Mouse (Mus musculus) intestine, embryonic 15.5 days (tissue): Measurements from ENCODE around the gene Sept10. TPM values are rescaled to one million over a fixed set of nuclear protein-coding genes. Genes with fewer than 3 reads are reported as not detected.
A peak's percentile ranks its signal among the peaks of the same experiment; 100 is the strongest.

Experiments
- ATAC-seq: fragments of 200-750 bp; cut with Nextera tagmentation; 2 replicates; pipeline ENCODE4 v1.8.0; 2017; ENCODE audit warnings: moderate TSS enrichment, moderate library complexity
- H3K27ac ChIP-seq: fragments of 300-500 bp; sonication (generic); 2 replicates; pipeline ENCODE4 v1.5.1; 2015; ENCODE audit warnings: mild to moderate bottlenecking, inconsistent platforms
- H3K27me3 ChIP-seq: fragments of 300-500 bp; sonication (generic); replicated peaks from 2 replicates; pipeline ENCODE4 v1.6.1; 2015; ENCODE audit warnings: inconsistent platforms
- H3K36me3 ChIP-seq: fragments of 300-500 bp; sonication (generic); 2 replicates; pipeline ENCODE4 v1.6.1; 2015; ENCODE audit warnings: inconsistent platforms
- H3K4me1 ChIP-seq: fragments of 300-500 bp; sonication (generic); replicated peaks from 2 replicates; pipeline ENCODE4 v1.6.1; 2015; ENCODE audit warnings: inconsistent platforms
- H3K4me2 ChIP-seq: fragments of 300-500 bp; sonication (generic); replicated peaks from 2 replicates; pipeline ENCODE4 v1.6.1; 2015; ENCODE audit warnings: mild to moderate bottlenecking, inconsistent platforms
- H3K4me3 ChIP-seq: fragments of 300-500 bp; sonication (generic); replicated peaks from 2 replicates; pipeline ENCODE4 v1.5.1; 2015; ENCODE audit warnings: inconsistent platforms
- H3K9ac ChIP-seq: fragments of 300-500 bp; sonication (generic); 2 replicates; pipeline ENCODE4 v1.6.1; 2015; ENCODE audit warnings: inconsistent platforms
- H3K9me3 ChIP-seq: fragments of 300-500 bp; sonication (generic); 2 replicates; pipeline ENCODE4 v1.6.1; 2016; ENCODE audit warnings: inconsistent platforms
- WGBS: fragments of 180-500 bp; shearing (Covaris S2); methylation state at CpG from one replicate; pipeline ENCODE4 v1.1.7; 2015; 5-methylcytosine and 5-hydroxymethylcytosine counted together
- polyA plus RNA-seq: library from polyadenylated mRNA; unstranded; fragments of >200 nt; fragmentation: Nextera tagmentation; extraction: Ambion mirVana; gene quantifications from 2 replicates; pipeline ENCODE4 v1.2.1, GENCODE M21; 2015

Gene Sept10
- polyA plus RNA-seq, 1 experiment from 2014 or later = 40.1 TPM

- no peak for ATAC-seq
- H3K4me3 ChIP-seq = no peak overlapping the region
- WGBS = 71% methylated on average over 8 of the region's 8 CpGs
- no peaks in the 10 kb centered on the region for H3K4me1 ChIP-seq
- no peaks in the 10 kb centered on the region for H3K9me3 ChIP-seq
- no peak overlapping the region for H3K9ac ChIP-seq
- H3K36me3 ChIP-seq = no peaks in the 10 kb centered on the region
- no peak overlapping the region for H3K4me2 ChIP-seq
- no peaks in the 10 kb centered on the region for H3K27me3 ChIP-seq
- no peak overlapping the region for H3K27ac ChIP-seq
These were observed 32.0 kb upstream of the Sept10 start for GRCm38 (mm10) chr10:59253541-59254079.

DNA sequence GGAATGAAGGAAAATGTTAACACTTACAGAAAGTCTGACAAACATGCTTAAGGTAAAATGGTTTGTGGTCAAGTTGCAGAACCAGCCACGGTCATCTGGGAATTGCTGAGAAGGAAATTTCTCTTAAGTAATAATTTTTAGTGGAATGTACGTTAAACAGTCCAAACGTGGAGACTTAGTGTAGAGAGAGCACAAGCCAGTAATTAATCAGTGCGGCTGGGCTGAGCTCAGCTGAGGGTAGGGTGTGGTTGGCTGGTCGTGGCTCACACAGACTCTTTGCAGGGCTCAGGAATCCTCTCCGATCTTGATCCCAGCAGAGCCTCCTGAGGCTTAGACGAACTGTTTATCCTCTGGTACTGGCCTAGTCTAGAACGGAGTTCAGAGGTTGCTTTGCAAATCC, 30.7 kb upstream of the Sept10 start:
- 30% methylated on average over 8 of the region's 8 CpGs for WGBS
- no peaks in the 10 kb centered on the region for H3K36me3 ChIP-seq
- ATAC-seq = peak; percentile 75

GRCm38 (mm10) chr10:59251980-59252379, 30.3 kb upstream of the Sept10 start:
- Histone ChIP-seq H3K9ac (no peak overlapping the region), H3K4me2 (no peak overlapping the region), H3K9me3 (no peaks in the 10 kb centered on the region), H3K4me3 (no peak overlapping the region), H3K36me3 (no peaks in the 10 kb centered on the region), H3K4me1 (no peaks in the 10 kb centered on the region), H3K27me3 (no peaks in the 10 kb centered on the region), H3K27ac (no peak overlapping the region)
- ATAC-seq = peak; percentile 47; the same call in 1 of the 2 replicates
- 54% methylated on average over 2 of the region's 2 CpGs for WGBS

More for the DNA sequence above, 30.7 kb upstream of the Sept10 start:
- no peak overlapping the region for H3K27ac ChIP-seq
- no peak overlapping the region for H3K9ac ChIP-seq
- no peak overlapping the region for H3K4me2 ChIP-seq
- no peaks in the 10 kb centered on the region for H3K27me3 ChIP-seq
- no peaks in the 10 kb centered on the region for H3K9me3 ChIP-seq
- H3K4me1 ChIP-seq = no peaks in the 10 kb centered on the region
- no peak overlapping the region for H3K4me3 ChIP-seq

DNA sequence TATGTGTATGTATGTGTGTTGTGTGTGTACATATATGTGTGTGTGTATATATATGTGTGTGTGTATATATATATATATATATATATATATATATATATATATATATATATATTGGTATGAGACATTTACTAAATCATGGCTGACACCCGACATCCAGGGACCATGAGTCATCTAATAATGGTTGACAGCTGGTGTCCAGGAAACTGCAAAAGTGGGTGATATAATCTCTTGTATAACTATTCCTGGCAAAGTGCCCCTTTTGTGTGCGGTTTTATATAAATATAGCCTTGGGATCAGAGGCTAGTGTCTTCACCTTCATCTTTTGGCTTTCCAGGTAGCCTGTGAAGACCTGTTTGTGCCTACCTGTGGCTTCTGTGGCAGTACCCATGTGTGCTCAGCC, 29.0 kb upstream of the Sept10 start:
- H3K4me2 ChIP-seq = no peak overlapping the region
- 62% methylated on average over 2 of the region's 2 CpGs for WGBS
- no peaks in the 10 kb centered on the region for H3K36me3 ChIP-seq
- no peaks in the 10 kb centered on the region for H3K27me3 ChIP-seq
- H3K4me3 ChIP-seq = no peak overlapping the region
- ATAC-seq = no peak
- H3K9ac ChIP-seq = no peak overlapping the region
- H3K9me3 ChIP-seq = no peaks in the 10 kb centered on the region
- H3K4me1 ChIP-seq = no peaks in the 10 kb centered on the region
- H3K27ac ChIP-seq = no peak overlapping the region

- Histone ChIP-seq H3K4me2 (no peak overlapping the region), H3K4me3 (no peak overlapping the region), H3K27ac (no peak overlapping the region), H3K9ac (no peak overlapping the region), H3K36me3 (no peaks in the 10 kb centered on the region), H3K4me1 (no peaks in the 10 kb centered on the region), H3K9me3 (no peaks in the 10 kb centered on the region), H3K27me3 (no peaks in the 10 kb centered on the region)
- WGBS = 64% methylated on average over 3 of the region's 3 CpGs
- ATAC-seq = no peak
These were observed 27.9 kb upstream of the Sept10 start for GRCm38 (mm10) chr10:59249531-59249930.

DNA sequence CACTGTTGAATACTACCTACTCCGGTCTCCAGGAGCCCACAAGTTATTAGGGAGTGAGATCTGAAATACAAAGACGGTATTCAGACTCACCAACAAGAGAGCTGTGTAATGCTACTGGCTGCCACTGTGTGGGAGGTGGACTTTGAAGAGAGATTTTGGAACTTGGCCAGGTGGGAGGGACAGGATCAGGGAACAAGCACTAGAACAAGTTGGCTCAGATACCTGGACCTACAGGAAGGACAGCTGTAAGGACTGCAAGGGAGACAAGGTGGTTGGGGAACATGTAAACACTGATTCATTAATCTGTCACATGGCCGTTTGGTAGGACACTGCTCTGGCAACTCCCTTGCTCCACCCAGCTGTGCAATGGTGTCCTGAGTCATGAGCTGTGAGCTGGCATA, 19.5 kb upstream of the Sept10 start:
- no peaks in the 10 kb centered on the region for H3K4me1 ChIP-seq
- 45% methylated on average over 3 of the region's 3 CpGs for WGBS

DNA sequence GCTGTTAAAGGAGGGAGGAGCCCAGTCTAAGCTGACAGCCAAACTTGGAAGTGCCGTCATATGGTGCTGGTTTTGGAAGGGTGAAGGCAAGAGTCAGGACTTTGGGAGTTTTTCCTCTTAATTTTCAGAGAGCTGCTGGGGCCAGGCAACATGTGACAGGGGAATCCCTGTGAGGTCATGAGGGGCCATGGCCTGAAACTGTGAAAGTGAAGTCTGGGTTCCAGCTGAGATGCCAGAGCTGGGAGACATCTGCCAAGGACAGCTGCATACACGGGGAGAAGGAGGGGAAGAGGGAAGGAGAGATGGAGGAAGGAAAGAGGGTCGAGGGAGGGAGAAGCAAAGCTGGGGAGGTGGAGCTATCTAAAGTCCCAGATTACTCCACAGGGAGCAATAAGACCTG, 16.1 kb upstream of the Sept10 start:
- WGBS = 50% methylated on average over 3 of the region's 3 CpGs
- Histone ChIP-seq H3K36me3 (no peaks in the 10 kb centered on the region), H3K9me3 (no peaks in the 10 kb centered on the region), H3K9ac (no peak overlapping the region), H3K4me3 (no peak overlapping the region), H3K4me1 (no peaks in the 10 kb centered on the region), H3K4me2 (no peak overlapping the region), H3K27me3 (no peaks in the 10 kb centered on the region), H3K27ac (no peak overlapping the region)
- ATAC-seq = no peak

More for the DNA sequence above, 19.5 kb upstream of the Sept10 start:
- Histone ChIP-seq H3K4me3 (no peak overlapping the region), H3K27me3 (no peaks in the 10 kb centered on the region), H3K9ac (no peak overlapping the region), H3K36me3 (no peaks in the 10 kb centered on the region), H3K27ac (no peak overlapping the region), H3K9me3 (no peaks in the 10 kb centered on the region), H3K4me2 (no peak overlapping the region)
- ATAC-seq = peak; percentile 95

DNA sequence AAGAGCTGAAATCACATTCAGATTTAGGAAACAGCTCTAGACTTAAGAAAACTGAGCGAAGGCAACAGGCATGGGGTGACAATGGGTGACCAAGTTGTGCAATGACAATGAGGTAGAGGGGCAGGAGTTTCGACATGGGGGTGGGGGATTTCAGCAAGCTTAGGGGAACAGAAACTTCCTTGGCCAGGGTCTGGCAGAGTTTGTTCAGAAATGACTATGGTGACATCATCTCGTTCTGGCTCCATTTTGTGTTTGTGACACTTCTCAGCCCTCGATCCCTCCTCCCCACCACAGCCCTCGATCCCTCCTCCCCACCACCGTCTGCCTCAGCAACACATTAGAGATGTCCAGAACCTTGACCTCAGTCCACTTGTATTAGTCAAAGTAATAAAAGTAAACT, 14.8 kb upstream of the Sept10 start:
- Histone ChIP-seq H3K27ac (no peak overlapping the region), H3K9ac (no peak overlapping the region), H3K27me3 (no peaks in the 10 kb centered on the region), H3K9me3 (no peaks in the 10 kb centered on the region), H3K4me1 (no peaks in the 10 kb centered on the region), H3K4me2 (no peak overlapping the region), H3K4me3 (no peak overlapping the region), H3K36me3 (no peaks in the 10 kb centered on the region)
- WGBS = 68% methylated on average over 6 of the region's 6 CpGs
- no peak for ATAC-seq

- ATAC-seq = no peak
- H3K27me3 ChIP-seq = no peaks in the 10 kb centered on the region
- H3K27ac ChIP-seq = no peak overlapping the region
- H3K36me3 ChIP-seq = no peaks in the 10 kb centered on the region
- H3K4me3 ChIP-seq = no peak overlapping the region
- no peaks in the 10 kb centered on the region for H3K4me1 ChIP-seq
- 56% methylated on average over 4 of the region's 4 CpGs for WGBS
- H3K9ac ChIP-seq = no peak overlapping the region
- H3K4me2 ChIP-seq = no peak overlapping the region
- H3K9me3 ChIP-seq = no peaks in the 10 kb centered on the region
These were observed 14.2 kb upstream of the Sept10 start for GRCm38 (mm10) chr10:59235847-59236246.

GRCm38 (mm10) chr10:59235227-59235626, 13.6 kb upstream of the Sept10 start:
- H3K36me3 ChIP-seq = no peaks in the 10 kb centered on the region
- ATAC-seq = no peak
- no peak overlapping the region for H3K27ac ChIP-seq
- no peaks in the 10 kb centered on the region for H3K27me3 ChIP-seq
- no peak overlapping the region for H3K4me3 ChIP-seq
- no peaks in the 10 kb centered on the region for H3K9me3 ChIP-seq
- 92% methylated on average over 2 of the region's 2 CpGs for WGBS
- H3K4me1 ChIP-seq = no peaks in the 10 kb centered on the region
- H3K9ac ChIP-seq = no peak overlapping the region
- no peak overlapping the region for H3K4me2 ChIP-seq

- Histone ChIP-seq H3K9ac (no peak overlapping the region), H3K4me1 (peaks cover 4% of the 10 kb centered on the region; the same call in 1 of the 2 replicates), H3K36me3 (no peaks in the 10 kb centered on the region; the same call in 1 of the 2 replicates), H3K27ac (no peak overlapping the region), H3K27me3 (no peaks in the 10 kb centered on the region), H3K9me3 (no peaks in the 10 kb centered on the region), H3K4me3 (no peak overlapping the region), H3K4me2 (no peak overlapping the region)
- WGBS = 62% methylated on average over 4 of the region's 4 CpGs
- ATAC-seq = no peak
These were observed 7.7 kb upstream of the Sept10 start for GRCm38 (mm10) chr10:59229205-59229820.

GRCm38 (mm10) chr10:59225137-59225536, 3.5 kb upstream of the Sept10 start:
- Histone ChIP-seq H3K4me3 (no peak overlapping the region), H3K9me3 (no peaks in the 10 kb centered on the region), H3K27ac (no peak overlapping the region), H3K27me3 (no peaks in the 10 kb centered on the region), H3K36me3 (no peaks in the 10 kb centered on the region; the same call in 1 of the 2 replicates), H3K4me2 (peak overlapping the region; percentile 26), H3K4me1 (peaks cover 19% of the 10 kb centered on the region), H3K9ac (no peak overlapping the region)
- ATAC-seq = no peak
- 83% methylated on average over 2 of the region's 2 CpGs for WGBS

- Histone ChIP-seq H3K4me2 (peak overlapping the region; percentile 98), H3K36me3 (no peaks in the 10 kb centered on the region; the same call in 1 of the 2 replicates), H3K4me1 (peaks cover 19% of the 10 kb centered on the region), H3K4me3 (peak overlapping the region; percentile 81; the same call in 1 of the 2 replicates), H3K27me3 (no peaks in the 10 kb centered on the region), H3K9ac (no peak overlapping the region), H3K27ac (no peak overlapping the region), H3K9me3 (no peaks in the 10 kb centered on the region)
- no peak for ATAC-seq
- 71% methylated on average over 4 of the region's 4 CpGs for WGBS
These were observed 2.2 kb upstream of the Sept10 start for GRCm38 (mm10) chr10:59223890-59224289.
